8 mouse cellular contexts compared by ENCODE assay signal in the genomic region with DNA sequence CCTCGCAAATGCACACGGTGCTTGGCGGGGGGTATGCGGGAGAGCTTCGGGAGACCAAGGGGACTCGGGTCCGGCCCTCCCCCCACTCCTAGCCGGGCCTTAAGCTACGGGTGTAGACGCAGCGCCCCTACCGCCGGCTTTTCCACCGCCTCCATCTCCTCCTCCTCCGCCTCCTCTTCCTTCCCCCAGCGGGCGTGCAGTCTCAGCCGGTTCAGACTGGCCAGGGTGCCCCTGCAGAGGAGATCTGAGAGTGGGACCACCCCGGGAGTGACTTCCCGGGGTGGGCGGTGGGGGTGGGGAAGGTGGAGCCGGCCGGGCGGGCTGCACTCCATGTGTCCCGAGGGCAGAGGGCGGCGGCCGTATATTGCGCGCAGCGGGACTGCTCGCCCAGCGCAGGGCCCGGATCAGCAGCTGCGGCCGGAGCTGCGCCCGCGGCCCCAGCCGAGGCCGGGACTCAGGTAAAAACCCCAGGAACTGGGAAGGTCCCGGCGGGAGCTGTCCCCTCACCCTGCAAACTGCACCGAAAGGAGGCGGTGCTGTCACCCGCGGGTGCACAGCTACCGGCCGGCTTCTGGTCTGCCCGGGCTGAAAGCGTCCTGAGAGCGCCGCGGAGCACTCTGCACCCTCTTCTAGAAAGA. TPM values are rescaled to one million over a fixed set of nuclear protein-coding genes. Genes with fewer than 3 reads are reported as not detected.
DNase-seq lines count a peak whose midpoint lies in the region; ATAC-seq and TF ChIP-seq lines count a peak whose summit lies in the region.

A gene (plus strand): TSS at position 180 of the 638 bp plus-strand sequence.

- H3K4me2 ChIP-seq in midbrain, embryonic 15.5 days = peak within 1 kb of the TSS; percentile 87

- peaks cover 8% of the 10 kb centered on the region for H3K27me3 ChIP-seq in spleen, adult 2 months (ENCODE audit: control insufficient read depth, insufficient read depth, low read length)
- no peaks in the 10 kb centered on the region for H3K27me3 ChIP-seq in heart, adult 2 months (ENCODE audit: control insufficient read depth, insufficient read depth, low read length)
- peaks cover 17% of the 10 kb centered on the region; the same call in 1 of the 2 replicates for H3K27me3 ChIP-seq in liver, adult 2 months (ENCODE audit: control insufficient read depth, insufficient read depth, low read length)
- H3K27me3 ChIP-seq in midbrain, embryonic 15.5 days (replicated peaks) = peaks cover 23% of the 10 kb centered on the region

- TF ChIP-seq POLR2A in spleen, adult 2 months (IDR thresholded peaks at IDR 0.05; ENCODE audit: low read depth, low read length) = no peak
- no peak; the same call in 1 of the 2 replicates for TF ChIP-seq POLR2A in heart, adult 2 months (IDR thresholded peaks at IDR 0.05; ENCODE audit: insufficient read depth, low read depth, low read length)
- TF ChIP-seq POLR2A in liver, adult 2 months (IDR thresholded peaks at IDR 0.05; ENCODE audit: extremely low read depth, insufficient read depth, low read length) = no peak

- peak within 1 kb of the TSS; percentile 43 for H3K27ac ChIP-seq in spleen, adult 2 months (ENCODE audit: insufficient read depth, low read length)
- H3K27ac ChIP-seq in heart, adult 2 months = peak within 1 kb of the TSS; percentile 62
- H3K27ac ChIP-seq in liver, adult 2 months (replicated peaks; ENCODE audit: insufficient read depth, low read depth, low read length) = peak within 1 kb of the TSS; percentile 45; the same call in 1 of the 2 replicates
- no peak within 1 kb of the TSS for H3K27ac ChIP-seq in midbrain, embryonic 15.5 days

- TF ChIP-seq CTCF in spleen, adult 2 months (IDR thresholded peaks at IDR 0.05; ENCODE audit: extremely low read depth, insufficient read depth, insufficient read length, insufficient replicate concordance) = no peak
- TF ChIP-seq CTCF in heart, adult 2 months (IDR thresholded peaks at IDR 0.05) = peak; percentile 56
- 0 out of 2 replicates have a peak, but pooled peaks have one; percentile 20 for TF ChIP-seq CTCF in liver, adult 2 months (IDR thresholded peaks at IDR 0.05; ENCODE audit: low read depth, low read length)

- TF ChIP-seq EP300 in heart, adult 2 months (IDR thresholded peaks at IDR 0.05; ENCODE audit: insufficient read depth, low read depth, low read length) = no peak

- peak within 1 kb of the TSS; percentile 32 for H3K4me3 ChIP-seq in spleen, adult 2 months (ENCODE audit: extremely low read depth, insufficient read depth, insufficient read length)
- peak within 1 kb of the TSS; percentile 59 for H3K4me3 ChIP-seq in heart, adult 2 months
- H3K4me3 ChIP-seq in liver, adult 2 months (ENCODE audit: insufficient read depth, low read depth, low read length) = peak within 1 kb of the TSS; percentile 71
- H3K4me3 ChIP-seq in midbrain, embryonic 15.5 days = peak within 1 kb of the TSS; percentile 63

- no peaks in the 10 kb centered on the region for H3K4me1 ChIP-seq in spleen, adult 2 months (ENCODE audit: control insufficient read depth, insufficient read depth, insufficient read length)
- H3K4me1 ChIP-seq in heart, adult 2 months (ENCODE audit: control insufficient read depth, insufficient read depth, low read length) = peaks cover 5% of the 10 kb centered on the region
- H3K4me1 ChIP-seq in liver, adult 2 months (ENCODE audit: control insufficient read depth, insufficient read depth, low read length) = no peaks in the 10 kb centered on the region
- H3K4me1 ChIP-seq in midbrain, embryonic 15.5 days = peaks cover 14% of the 10 kb centered on the region

- H3K79me2 ChIP-seq in heart, adult 2 months (replicated peaks; ENCODE audit: control insufficient read depth, insufficient read depth, low read length) = no peaks in the 10 kb centered on the region
- no peaks in the 10 kb centered on the region for H3K79me2 ChIP-seq in liver, adult 2 months (ENCODE audit: control insufficient read depth, insufficient read depth, low read length)

- no peak for DNase-seq in spleen, adult 2 months (ENCODE audit: low read depth in 1 of 2, low spot score in 2 of 2)
- no peak for DNase-seq in spleen, adult 12 weeks (ENCODE audit: low spot score)
- DNase-seq in embryo, embryonic 11.5 days (ENCODE audit: low read depth, low spot score) = peak; percentile 14
- peak; percentile 76 to 80 for DNase-seq in heart, adult 2 months
- DNase-seq in kidney, adult 18-20 months = peak; percentile 83
- no peak for DNase-seq in liver, adult 2 months (ENCODE audit: extremely low read depth, low read depth, low spot score)
- peak; percentile 74 for DNase-seq in testis, postnatal 10 days (ENCODE audit: low spot score)

- WGBS in spleen, adult 2 months = 1% methylated on average over 54 of the region's 54 CpGs
- WGBS in heart, adult 2 months = under 1% methylated on average over 54 of the region's 54 CpGs
- WGBS in liver, adult 2 months = 2% methylated on average over 54 of the region's 54 CpGs
- WGBS in midbrain, embryonic 15.5 days = under 1% methylated on average over 54 of the region's 54 CpGs

- intact Hi-C loops in heart, adult 2 months (cut with DNase I) = loop anchor here (5.0 kb wide), 2 partner anchors 42 to 43 kb away; a partner anchor contains a TSS

- no peaks in the 10 kb centered on the region for H3K9me3 ChIP-seq in midbrain, embryonic 15.5 days

- no peaks in the 10 kb centered on the region for H3K36me3 ChIP-seq in spleen, adult 2 months (ENCODE audit: control insufficient read depth, insufficient read depth, low read length)
- no peaks in the 10 kb centered on the region for H3K36me3 ChIP-seq in heart, adult 2 months (ENCODE audit: control insufficient read depth, insufficient read depth, low read length)
- no peaks in the 10 kb centered on the region for H3K36me3 ChIP-seq in liver, adult 2 months (ENCODE audit: control insufficient read depth, insufficient read depth, low read length)
- H3K36me3 ChIP-seq in midbrain, embryonic 15.5 days (replicated peaks) = no peaks in the 10 kb centered on the region

- ATAC-seq in midbrain, embryonic 15.5 days (replicated peaks) = peak; percentile 95

- peak within 1 kb of the TSS; percentile 59 for H3K9ac ChIP-seq in heart, adult 2 months (ENCODE audit: low read depth, low read length)
- H3K9ac ChIP-seq in liver, adult 2 months (ENCODE audit: low read depth, low read length) = peak within 1 kb of the TSS; percentile 72
- peak within 1 kb of the TSS; percentile 64 for H3K9ac ChIP-seq in midbrain, embryonic 15.5 days

RNA-seq across cellular contexts. Expression of the gene that starts here (rescaled TPM):
- 6.4 and 6.8 TPM in 2 replicates for polyA plus RNA-seq in spleen, adult 2 months (2012; rRNA removed)
- 1 to 10 TPM; 3.1 to 3.2 TPM for total RNA-seq in heart, adult 2 months (2021)
- 4.6 and 5.7 TPM in 2 replicates for polyA plus RNA-seq in heart, adult 2 months (2012; rRNA removed)
- total RNA-seq in liver, adult 2 months (2014; rRNA removed) = 2.4 and 2.8 TPM in 2 replicates
- polyA plus RNA-seq in liver, adult 2 months (2012; rRNA removed) = 0.80 and 1.7 TPM in 2 replicates
- 2.7 and 2.9 TPM in 2 replicates for polyA plus RNA-seq in midbrain, embryonic 15.5 days (2015; fragmentation: Nextera tagmentation; extraction: Ambion mirVana)

Comparison
In these comparisons a context has a peak if more than half of its experiments do, and no peak if none do; other contexts are left out.
1. DNase-seq: peak in embryo, embryonic 11.5 days (single experiment), heart, adult 2 months (2 of 2), kidney, adult 18-20 months (single experiment) and testis, postnatal 10 days (single experiment); none in spleen, adult 2 months (0 of 2), spleen, adult 12 weeks (single experiment) and liver, adult 2 months (single experiment).
2. Peak in every context shown above with its lines, with median percentiles within 50 percentile points of each other: H3K4me3 ChIP-seq and H3K9ac ChIP-seq.